In genomic region chr1:151178505-151179083, GRCm38 (mm10) we compare ENCODE assay signal across 13 mouse cellular contexts. TPM values are rescaled to one million over a fixed set of nuclear protein-coding genes. Genes with fewer than 3 reads are reported as not detected.
A peak's percentile ranks its signal among the peaks of the same experiment; 100 is the strongest.
DNase-seq lines count a peak whose midpoint lies in the region; ATAC-seq and TF ChIP-seq lines count a peak whose summit lies in the region.
"Had no signal": no experiment of that assay in that cellular context is flagged by ENCODE, and none has a peak within 500 bp of the region (broad histone marks: within the 10 kb centered on the region; RNA-seq: fewer than 3 reads in every experiment).

No protein-coding gene starts in this region.

- no peak overlapping the region for H3K4me3 ChIP-seq in heart, embryonic 11.5 days (ENCODE audit: low read depth, low read length)
- H3K4me3 ChIP-seq in testis, adult 2 months (ENCODE audit: control insufficient read depth, low read depth, low read length) = peak overlapping the region; percentile 34; the same call in 1 of the 2 replicates

- H3K27ac ChIP-seq in heart, embryonic 11.5 days (ENCODE audit: low read depth, low read length) = peak overlapping the region; percentile 35; the same call in 1 of the 2 replicates
- no peak overlapping the region for H3K27ac ChIP-seq in testis, adult 2 months (ENCODE audit: control insufficient read depth, insufficient read depth, low read depth, low read length)

- H3K9me3 ChIP-seq in heart, embryonic 11.5 days (replicated peaks; ENCODE audit: control insufficient read depth, low read length) = no peaks in the 10 kb centered on the region

- ATAC-seq in heart, embryonic 11.5 days (replicated peaks; ENCODE audit: insufficient number of reproducible peaks, low FRiP score, low TSS enrichment) = no peak

- H3K27me3 ChIP-seq in heart, embryonic 11.5 days (ENCODE audit: control insufficient read depth, insufficient read depth, low read length) = no peaks in the 10 kb centered on the region
- no peaks in the 10 kb centered on the region for H3K27me3 ChIP-seq in testis, adult 2 months (ENCODE audit: control insufficient read depth, insufficient read depth, low read length)

- DNase-seq in heart, postnatal 36 days = no peak
- DNase-seq in testis, postnatal 10 days (ENCODE audit: low spot score) = no peak
- DNase-seq in mesoderm, embryonic 11.5 days (ENCODE audit: low read depth, low spot score) = peak; percentile 59
- DNase-seq in gastrocnemius, adult 18-20 months (ENCODE audit: low spot score) = no peak
- DNase-seq in layer of hippocampus, adult 18-20 months (ENCODE audit: low spot score in 2 of 2) = no peak
- no peak for DNase-seq in thymus, postnatal 36 days
- DNase-seq: cerebellum, postnatal 36 days; layer of hippocampus, postnatal 36 days had no signal

- intact Hi-C loops in heart, postnatal 36 days (cut with DNase I) = loop anchor here (5.0 kb wide), 1 partner anchor 164 kb away; the partner anchor contains the start of gene Ivns1abp

- WGBS in heart, embryonic 11.5 days (ENCODE audit: insufficient replicate concordance) = 65% methylated on average over 2 of the region's 2 CpGs

- H3K9ac ChIP-seq in heart, embryonic 11.5 days (ENCODE audit: low read depth, low read length) = peak overlapping the region; percentile 34; the same call in 1 of the 2 replicates

- no peaks in the 10 kb centered on the region for H3K36me3 ChIP-seq in heart, embryonic 11.5 days (ENCODE audit: control insufficient read depth, insufficient read depth, low read length)
- H3K36me3 ChIP-seq in testis, adult 2 months (ENCODE audit: control insufficient read depth, insufficient read depth, low read length) = no peaks in the 10 kb centered on the region

- H3K4me1 ChIP-seq in heart, embryonic 11.5 days (ENCODE audit: control insufficient read depth, insufficient read depth, low read length) = peaks cover 11% of the 10 kb centered on the region
- H3K4me1 ChIP-seq in testis, adult 2 months (ENCODE audit: control insufficient read depth, insufficient read depth, low read length) = peaks cover 4% of the 10 kb centered on the region

- no peak for TF ChIP-seq CTCF in testis, adult 2 months (IDR thresholded peaks at IDR 0.05; ENCODE audit: control insufficient read depth, insufficient read depth, insufficient replicate concordance, low read depth, low read length)

- no peak overlapping the region for H3K4me2 ChIP-seq in heart, embryonic 11.5 days

- TF ChIP-seq POLR2A in testis, adult 2 months (IDR thresholded peaks at IDR 0.05; ENCODE audit: control insufficient read depth, low read depth, low read length) = no peak

RNA-seq across cellular contexts. Expression of gene Gm47985, which starts 3.7 kb away (rescaled TPM):
- 2.1 and 3.4 TPM in 2 replicates for polyA plus RNA-seq in heart, embryonic 11.5 days (2014; fragmentation: Nextera tagmentation; extraction: Ambion mirVana)
- total RNA-seq in heart, postnatal 36 days (2021) = under 1 TPM; 0.39 to 0.84 TPM
- polyA plus RNA-seq in testis, adult 2 months (2012; rRNA removed) = 2.2 TPM in 2 replicates
- under 1 TPM in 1 of 2 experiments, not detected in 1; 0.26 TPM for total RNA-seq in gastrocnemius, adult 18-20 months (2021)
- not detected for total RNA-seq in layer of hippocampus, adult 18-20 months (2021)
- total RNA-seq: layer of hippocampus, postnatal 36 days had no signal
- polyA plus RNA-seq: urinary bladder, adult 2 months had no signal

RNA-seq across cellular contexts. Expression of gene Gm8947, which starts 13.6 kb away (rescaled TPM):
- polyA plus RNA-seq in heart, embryonic 11.5 days (2014; fragmentation: Nextera tagmentation; extraction: Ambion mirVana) = 0.48 and 1.2 TPM in 2 replicates
- not detected for total RNA-seq in heart, postnatal 36 days (2021)
- polyA plus RNA-seq in testis, adult 2 months (2012; rRNA removed) = 0.17 and 0.26 TPM in 2 replicates
- under 1 TPM in 1 of 2 experiments, not detected in 1; 0.17 TPM for total RNA-seq in gastrocnemius, adult 18-20 months (2021)
- not detected for total RNA-seq in layer of hippocampus, adult 18-20 months (2021)
- total RNA-seq: heart, adult 18-20 months; layer of hippocampus, postnatal 36 days had no signal
- polyA plus RNA-seq: urinary bladder, adult 2 months had no signal

RNA-seq across cellular contexts. Expression of gene Gm47995, which starts 19.7 kb away (rescaled TPM):
- polyA plus RNA-seq in heart, embryonic 11.5 days (2014; fragmentation: Nextera tagmentation; extraction: Ambion mirVana) = 0.90 and 1.4 TPM in 2 replicates
- not detected for total RNA-seq in heart, postnatal 36 days (2021)
- polyA plus RNA-seq in testis, adult 2 months (2012; rRNA removed) = 1.3 TPM in 1 of 2 replicates, not detected in the other
- total RNA-seq in gastrocnemius, adult 18-20 months (2021) = under 1 TPM in 1 of 2 experiments, not detected in 1; 0.31 TPM
- not detected for total RNA-seq in layer of hippocampus, adult 18-20 months (2021)
- total RNA-seq: heart, adult 18-20 months; layer of hippocampus, postnatal 36 days had no signal
- polyA plus RNA-seq: urinary bladder, adult 2 months had no signal

RNA-seq across cellular contexts. Expression of gene 3110040M04Rik, which starts 25.3 kb away (rescaled TPM):
- polyA plus RNA-seq in heart, embryonic 11.5 days (2014; fragmentation: Nextera tagmentation; extraction: Ambion mirVana) = 0.68 and 1.1 TPM in 2 replicates
- total RNA-seq in heart, postnatal 36 days (2021) = not detected
- polyA plus RNA-seq in testis, adult 2 months (2012; rRNA removed) = 0.12 TPM in 1 of 2 replicates, not detected in the other
- total RNA-seq in gastrocnemius, adult 18-20 months (2021) = under 1 TPM in 1 of 2 experiments, not detected in 1; 0.38 TPM
- not detected for total RNA-seq in layer of hippocampus, adult 18-20 months (2021)
- total RNA-seq: heart, adult 18-20 months; layer of hippocampus, postnatal 36 days had no signal
- polyA plus RNA-seq: urinary bladder, adult 2 months had no signal

RNA-seq across cellular contexts. Expression of gene Gm47996, which starts 31.3 kb away (rescaled TPM):
- polyA plus RNA-seq in heart, embryonic 11.5 days (2014; fragmentation: Nextera tagmentation; extraction: Ambion mirVana) = 0.70 TPM in 1 of 2 replicates, not detected in the other
- total RNA-seq in heart, postnatal 36 days (2021) = not detected
- 0.41 TPM in 1 of 2 replicates, not detected in the other for polyA plus RNA-seq in testis, adult 2 months (2012; rRNA removed)
- under 1 TPM in 1 of 2 experiments, not detected in 1; 0.28 TPM for total RNA-seq in gastrocnemius, adult 18-20 months (2021)
- not detected for total RNA-seq in layer of hippocampus, adult 18-20 months (2021)
- total RNA-seq: heart, adult 18-20 months; layer of hippocampus, postnatal 36 days; megakaryocyte, adult 5-6 weeks had no signal
- polyA plus RNA-seq: urinary bladder, adult 2 months had no signal
